Mouse (Mus musculus): ENCODE measurements at regions not wholly inside any gene's neighbourhood (a gene's known extent, or its start where the extent isn't known, plus 50 kb on each side); places are given as distances from the start of the nearest gene placed in this dataset.

DNA sequence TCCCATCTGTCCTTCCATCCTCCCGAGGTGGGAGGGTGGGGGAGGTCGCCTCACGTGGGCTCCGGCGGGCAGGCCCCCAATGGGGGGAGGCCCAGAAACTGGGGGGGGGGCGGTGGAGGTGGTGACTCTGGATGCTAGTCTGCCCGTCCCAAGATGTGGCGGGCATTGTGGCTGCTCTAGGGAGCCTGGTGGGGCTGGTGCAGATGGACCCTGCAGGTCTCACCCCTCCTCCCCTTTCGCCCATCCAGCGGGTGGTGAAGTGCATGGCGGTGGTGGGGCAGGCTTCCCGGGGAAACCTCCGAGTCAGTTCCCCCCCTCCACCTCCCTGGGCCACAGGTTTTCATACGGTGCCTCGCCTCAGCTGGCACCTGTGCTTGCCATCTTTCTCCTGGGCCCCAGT is 88.6 kb downstream of the Inhba start:
- Histone ChIP-seq H3K4me3 (ENCODE audit: control insufficient read depth, insufficient read depth, low read length) (no peak overlapping the region), H3K27me3 (ENCODE audit: control insufficient read depth, insufficient read depth, low read length) (no peaks in the 10 kb centered on the region), H3K36me3 (ENCODE audit: control insufficient read depth, insufficient read depth, low read length) (no peaks in the 10 kb centered on the region), H3K4me1 (replicated peaks; ENCODE audit: control insufficient read depth, insufficient read depth, low read length) (no peaks in the 10 kb centered on the region), H3K27ac (ENCODE audit: control insufficient read depth, insufficient read depth, low read length) (no peak overlapping the region)
- no peak for DNase-seq
- 97% methylated on average over 14 of the region's 15 CpGs for WGBS
- TF ChIP-seq CTCF (IDR thresholded peaks at IDR 0.05; ENCODE audit: borderline replicate concordance, control insufficient read depth, extremely low read depth, insufficient read depth, low read length, poor library complexity) (no peak), POLR2A (IDR thresholded peaks at IDR 0.05; ENCODE audit: control insufficient read depth, extremely low read depth, insufficient read depth, low read length, poor library complexity) (no peak)

DNA sequence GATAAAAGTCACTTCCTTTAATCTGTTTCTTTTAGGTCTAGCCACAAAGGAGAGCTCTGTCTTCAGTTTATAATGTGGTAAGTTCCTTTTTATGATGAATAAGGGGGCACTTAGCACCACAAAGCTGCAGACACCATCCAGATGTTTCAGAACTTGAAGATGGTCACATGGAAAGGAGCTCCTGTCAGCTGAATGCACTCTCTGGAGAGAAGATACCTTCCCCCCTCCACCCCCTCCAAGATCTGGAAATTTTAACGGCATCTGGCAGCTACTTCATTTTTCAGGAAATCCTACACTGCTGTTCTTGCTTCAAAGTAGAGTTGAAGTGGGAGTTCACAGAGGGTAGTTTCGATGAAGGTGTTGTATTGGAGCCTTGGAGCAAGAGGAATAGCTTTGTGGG is 103.2 kb downstream of the Inhba start:
- Histone ChIP-seq H3K4me3 (ENCODE audit: control insufficient read depth, insufficient read depth, low read length) (no peak overlapping the region), H3K27me3 (ENCODE audit: control insufficient read depth, insufficient read depth, low read length) (no peaks in the 10 kb centered on the region), H3K36me3 (ENCODE audit: control insufficient read depth, insufficient read depth, low read length) (no peaks in the 10 kb centered on the region), H3K4me1 (replicated peaks; ENCODE audit: control insufficient read depth, insufficient read depth, low read length) (no peaks in the 10 kb centered on the region), H3K27ac (ENCODE audit: control insufficient read depth, insufficient read depth, low read length) (no peak overlapping the region)
- no peak for DNase-seq
- TF ChIP-seq CTCF (IDR thresholded peaks at IDR 0.05; ENCODE audit: borderline replicate concordance, control insufficient read depth, extremely low read depth, insufficient read depth, low read length, poor library complexity), result no peak
- no peak for TF ChIP-seq POLR2A (IDR thresholded peaks at IDR 0.05; ENCODE audit: control insufficient read depth, extremely low read depth, insufficient read depth, low read length, poor library complexity)
- WGBS, result 29% methylated on average over 2 of the region's 2 CpGs

DNA sequence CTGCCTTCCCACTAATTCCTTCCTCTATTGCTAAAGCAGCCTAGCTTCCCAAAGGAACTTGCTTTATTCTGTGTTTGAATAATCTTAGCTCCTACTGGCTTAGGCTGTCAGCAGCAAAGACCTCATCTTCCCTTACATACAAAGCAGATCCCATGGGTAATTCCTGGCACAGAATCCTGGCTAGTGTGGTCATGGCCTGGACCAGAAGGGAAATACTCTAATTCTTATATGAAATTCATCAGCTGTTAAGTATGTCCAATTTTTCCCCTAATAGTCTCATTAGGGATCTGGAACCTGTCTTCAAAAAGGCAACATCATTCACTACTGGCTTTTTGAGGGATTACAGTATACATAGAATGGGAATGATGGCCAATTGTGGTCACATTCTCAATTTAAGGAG is 135.0 kb downstream of the Inhba start:
- Histone ChIP-seq H3K27ac (ENCODE audit: control insufficient read depth, insufficient read depth, low read length) (no peak overlapping the region), H3K27me3 (ENCODE audit: control insufficient read depth, insufficient read depth, low read length) (no peaks in the 10 kb centered on the region), H3K4me1 (replicated peaks; ENCODE audit: control insufficient read depth, insufficient read depth, low read length) (no peaks in the 10 kb centered on the region), H3K4me3 (ENCODE audit: control insufficient read depth, insufficient read depth, low read length) (no peak overlapping the region), H3K36me3 (ENCODE audit: control insufficient read depth, insufficient read depth, low read length) (no peaks in the 10 kb centered on the region)
- no peak for TF ChIP-seq CTCF (IDR thresholded peaks at IDR 0.05; ENCODE audit: borderline replicate concordance, control insufficient read depth, extremely low read depth, insufficient read depth, low read length, poor library complexity)
- no peak for TF ChIP-seq POLR2A (IDR thresholded peaks at IDR 0.05; ENCODE audit: control insufficient read depth, extremely low read depth, insufficient read depth, low read length, poor library complexity)
- no peak for DNase-seq

DNA sequence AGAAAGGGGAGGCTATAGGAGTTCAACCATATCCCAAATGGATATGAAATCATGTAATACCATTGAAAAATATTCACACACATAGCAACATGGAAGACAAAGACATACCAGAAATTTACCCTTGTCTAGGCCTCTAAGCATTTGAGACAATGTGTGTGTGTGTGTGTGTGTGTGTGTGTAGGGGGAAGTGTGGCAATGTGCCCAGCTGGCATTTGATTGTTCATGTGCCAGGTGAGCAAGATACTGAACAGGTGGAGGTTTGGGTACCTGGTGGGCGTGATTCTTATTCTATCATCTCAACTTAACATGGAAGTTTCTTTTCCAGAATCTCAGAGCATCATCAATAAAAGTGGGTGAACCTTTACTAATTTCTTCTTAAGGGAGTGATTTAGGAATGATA is 143.3 kb downstream of the Inhba start:
- TF ChIP-seq CTCF (IDR thresholded peaks at IDR 0.05; ENCODE audit: borderline replicate concordance, control insufficient read depth, extremely low read depth, insufficient read depth, low read length, poor library complexity) (no peak), POLR2A (IDR thresholded peaks at IDR 0.05; ENCODE audit: control insufficient read depth, extremely low read depth, insufficient read depth, low read length, poor library complexity) (no peak)
- Histone ChIP-seq H3K27me3 (ENCODE audit: control insufficient read depth, insufficient read depth, low read length) (no peaks in the 10 kb centered on the region), H3K27ac (ENCODE audit: control insufficient read depth, insufficient read depth, low read length) (no peak overlapping the region), H3K4me3 (ENCODE audit: control insufficient read depth, insufficient read depth, low read length) (no peak overlapping the region), H3K4me1 (replicated peaks; ENCODE audit: control insufficient read depth, insufficient read depth, low read length) (no peaks in the 10 kb centered on the region), H3K36me3 (ENCODE audit: control insufficient read depth, insufficient read depth, low read length) (no peaks in the 10 kb centered on the region)
- no peak for DNase-seq
- 81% methylated on average over 1 of the region's 1 CpGs for WGBS

DNA sequence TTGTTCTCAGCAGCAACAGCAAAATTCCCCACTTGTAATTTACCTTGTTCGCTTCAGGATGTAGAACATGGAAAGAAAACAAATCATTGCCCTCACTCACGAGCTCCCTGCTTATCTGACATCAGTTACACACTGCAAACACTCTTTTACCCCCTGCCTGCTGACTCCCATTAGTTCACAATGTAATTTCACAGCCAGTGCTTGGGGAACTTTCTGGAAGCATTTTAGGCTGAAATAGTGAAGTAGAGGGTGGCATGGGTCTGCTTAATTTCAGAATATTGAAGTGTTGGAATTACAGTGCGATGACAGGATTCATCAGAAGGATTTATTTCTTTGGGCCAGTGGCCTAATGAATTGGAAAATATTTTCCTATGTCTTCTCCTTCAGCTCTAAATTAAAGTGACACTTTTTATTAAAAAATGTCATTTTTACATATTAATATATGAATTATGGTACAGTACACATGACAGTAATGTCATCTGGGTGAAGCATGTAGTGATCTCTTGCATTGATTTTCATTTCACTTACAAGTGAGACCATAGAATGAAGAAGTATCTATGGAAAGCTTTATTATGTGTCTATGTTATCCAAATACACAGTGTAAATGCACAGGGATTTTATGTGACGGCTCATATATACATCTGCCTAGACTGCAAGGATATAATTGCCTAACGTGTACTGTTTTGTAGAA is 153.7 kb downstream of the Inhba start:
- no peak for DNase-seq
- no peak for TF ChIP-seq POLR2A (IDR thresholded peaks at IDR 0.05; ENCODE audit: control insufficient read depth, extremely low read depth, insufficient read depth, low read length, poor library complexity)
- TF ChIP-seq CTCF (IDR thresholded peaks at IDR 0.05; ENCODE audit: borderline replicate concordance, control insufficient read depth, extremely low read depth, insufficient read depth, low read length, poor library complexity), result no peak
- H3K27me3 ChIP-seq (ENCODE audit: control insufficient read depth, insufficient read depth, low read length), result no peaks in the 10 kb centered on the region
- WGBS, result 89% methylated on average over 5 of the region's 5 CpGs
- H3K27ac ChIP-seq (ENCODE audit: control insufficient read depth, insufficient read depth, low read length), result no peak overlapping the region
- H3K36me3 ChIP-seq (ENCODE audit: control insufficient read depth, insufficient read depth, low read length), result no peaks in the 10 kb centered on the region
- no peak overlapping the region for H3K4me3 ChIP-seq (ENCODE audit: control insufficient read depth, insufficient read depth, low read length)
- H3K4me1 ChIP-seq (replicated peaks; ENCODE audit: control insufficient read depth, insufficient read depth, low read length), result no peaks in the 10 kb centered on the region

DNA sequence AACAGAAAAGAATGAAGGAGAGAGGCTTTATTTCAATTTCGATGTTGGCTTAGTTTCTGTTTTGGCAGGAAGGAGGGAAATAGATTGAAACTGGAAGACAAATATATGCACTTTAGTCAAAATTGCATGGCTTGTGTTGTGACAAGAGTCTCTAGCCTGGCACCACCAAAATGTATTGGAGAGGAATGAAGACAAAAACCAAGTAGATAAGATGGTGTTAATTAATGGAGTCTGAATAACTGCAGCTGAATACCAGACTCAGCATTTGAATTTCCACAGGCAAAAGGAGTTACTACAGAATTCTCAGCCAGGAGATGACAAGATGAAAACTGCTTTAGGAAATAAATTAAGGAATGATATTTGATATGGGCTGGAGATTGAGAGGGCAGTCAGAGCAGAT is 185.0 kb downstream of the Inhba start:
- Histone ChIP-seq H3K4me3 (ENCODE audit: control insufficient read depth, insufficient read depth, low read length) (no peak overlapping the region), H3K27me3 (ENCODE audit: control insufficient read depth, insufficient read depth, low read length) (no peaks in the 10 kb centered on the region), H3K4me1 (replicated peaks; ENCODE audit: control insufficient read depth, insufficient read depth, low read length) (no peaks in the 10 kb centered on the region), H3K36me3 (ENCODE audit: control insufficient read depth, insufficient read depth, low read length) (no peaks in the 10 kb centered on the region), H3K27ac (ENCODE audit: control insufficient read depth, insufficient read depth, low read length) (no peak overlapping the region)
- DNase-seq, result no peak
- TF ChIP-seq CTCF (IDR thresholded peaks at IDR 0.05; ENCODE audit: borderline replicate concordance, control insufficient read depth, extremely low read depth, insufficient read depth, low read length, poor library complexity) (no peak), POLR2A (IDR thresholded peaks at IDR 0.05; ENCODE audit: control insufficient read depth, extremely low read depth, insufficient read depth, low read length, poor library complexity) (no peak)
- WGBS, result 78% methylated on average over 1 of the region's 1 CpGs

DNA sequence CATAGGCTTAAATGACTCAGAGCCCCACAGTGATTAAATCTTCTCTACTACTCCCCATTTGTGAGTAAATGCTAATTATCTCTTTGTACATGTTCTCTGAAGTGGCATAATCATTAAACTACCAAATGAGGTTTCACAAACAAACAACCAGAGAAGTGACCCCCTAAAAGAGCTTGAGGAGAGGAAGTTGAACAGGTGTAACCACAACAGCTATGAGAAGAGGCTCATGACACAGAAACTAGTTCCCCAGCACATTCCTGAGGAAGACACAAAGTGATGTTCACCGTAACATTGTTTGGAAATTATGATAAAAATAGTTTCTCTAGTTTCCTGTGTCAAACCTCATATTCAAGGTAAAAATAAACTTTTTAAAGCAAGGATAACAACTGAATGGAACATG is 188.4 kb downstream of the Inhba start:
- Histone ChIP-seq H3K27me3 (ENCODE audit: control insufficient read depth, insufficient read depth, low read length) (no peaks in the 10 kb centered on the region), H3K27ac (ENCODE audit: control insufficient read depth, insufficient read depth, low read length) (no peak overlapping the region), H3K4me3 (ENCODE audit: control insufficient read depth, insufficient read depth, low read length) (no peak overlapping the region), H3K4me1 (replicated peaks; ENCODE audit: control insufficient read depth, insufficient read depth, low read length) (no peaks in the 10 kb centered on the region), H3K36me3 (ENCODE audit: control insufficient read depth, insufficient read depth, low read length) (no peaks in the 10 kb centered on the region)
- WGBS, result 17% methylated on average over 1 of the region's 1 CpGs
- TF ChIP-seq CTCF (IDR thresholded peaks at IDR 0.05; ENCODE audit: borderline replicate concordance, control insufficient read depth, extremely low read depth, insufficient read depth, low read length, poor library complexity) (no peak), POLR2A (IDR thresholded peaks at IDR 0.05; ENCODE audit: control insufficient read depth, extremely low read depth, insufficient read depth, low read length, poor library complexity) (no peak)
- no peak for DNase-seq

All from thymus, adult 2 months (tissue).